Mouse (Mus musculus) CH12.LX (cell line): ENCODE measurements at regions not wholly inside any gene's neighbourhood (a gene's known extent, or its start where the extent isn't known, plus 50 kb on each side); places are given as distances from the start of the nearest gene placed in this dataset.

Experiments used
- DNase-seq: peaks from one replicate; pipeline ENCODE4 v3.0.0-alpha.2; 2013; ENCODE audit errors: extremely low read depth
- H3K27ac ChIP-seq: 2 replicates; pipeline ENCODE4 v1.5.1; 2012; ENCODE audit warnings: low read depth, mild to moderate bottlenecking, control low read depth, moderate library complexity; ENCODE audit not compliant: insufficient read depth
- H3K27me3 ChIP-seq: replicated peaks from 2 replicates; pipeline ENCODE3; 2012; ENCODE audit warnings: inconsistent platforms
- H3K36me3 ChIP-seq, 2 experiments: replicated peaks in 1 of 2; 2 replicates each; pipeline versions ENCODE3 to v1.6.1; 2012; ENCODE audit warnings: inconsistent platforms in 1 of 2, low read length in 1 of 2, mild to moderate bottlenecking in 1 of 2, mixed read lengths in 1 of 2, moderate library complexity in 1 of 2; ENCODE audit not compliant: control insufficient read depth in 1 of 2, insufficient read depth in 1 of 2
- H3K4me1 ChIP-seq, 2 experiments: 2 replicates each; pipeline ENCODE4 v1.6.1; 2012; ENCODE audit warnings: inconsistent platforms in 1 of 2, moderate library complexity in 1 of 2; ENCODE audit not compliant: insufficient read depth in 2 of 2, control insufficient read depth in 1 of 2
- H3K4me2 ChIP-seq: 2 replicates; pipeline ENCODE4 v1.6.1; 2012; ENCODE audit warnings: low read depth, mild to moderate bottlenecking, control low read depth; ENCODE audit not compliant: poor library complexity, insufficient read depth, severe bottlenecking
- H3K4me3 ChIP-seq, 3 experiments: fragments of 150-350 bp in 1 of 3; sonication (generic) in 1 of 3; replicated peaks in 1 of 3; 2 replicates each; pipeline versions ENCODE3 to v1.5.1; 2011 to 2012; ENCODE audit warnings: low read depth in 2 of 3, low read length in 2 of 3, mild to moderate bottlenecking in 2 of 3, moderate library complexity in 2 of 3, control low read depth in 1 of 3, improper control_type of control experiment in 1 of 3, inconsistent platforms in 1 of 3, mixed read lengths in 1 of 3; ENCODE audit not compliant: poor library complexity in 1 of 3
- H3K79me2 ChIP-seq: replicated peaks from 2 replicates; pipeline ENCODE4 v1.6.1; 2012; ENCODE audit warnings: mild to moderate bottlenecking, moderate library complexity; ENCODE audit not compliant: control insufficient read depth, poor library complexity, insufficient read depth, severe bottlenecking; ENCODE audit errors: extremely low read depth
- H3K9ac ChIP-seq: 2 replicates; pipeline ENCODE4 v1.6.1; 2012; ENCODE audit warnings: low read depth, mild to moderate bottlenecking, control low read depth, moderate library complexity; ENCODE audit not compliant: insufficient read depth
- H3K9me3 ChIP-seq: replicated peaks from 2 replicates; pipeline ENCODE3; 2012; ENCODE audit warnings: low read length, inconsistent platforms, mixed read lengths
- BHLHE40 ChIP-seq: IDR thresholded peaks from 2 replicates; pipeline ENCODE4 v1.6.1; 2011; ENCODE audit warnings: mild to moderate bottlenecking, low read depth, low read length, improper control_type of control experiment
- CHD2 ChIP-seq: IDR thresholded peaks from 2 replicates; pipeline ENCODE4 v1.6.1; 2011; ENCODE audit warnings: low read length, improper control_type of control experiment
- E2F4 ChIP-seq: IDR thresholded peaks from 2 replicates; pipeline ENCODE4 v1.6.1; 2011; ENCODE audit warnings: low read depth, low read length, improper control_type of control experiment; ENCODE audit not compliant: insufficient replicate concordance
- ELF1 ChIP-seq: IDR thresholded peaks from 2 replicates; pipeline ENCODE4 v1.6.1; 2014; ENCODE audit warnings: low read depth, mild to moderate bottlenecking, inconsistent platforms, low read length, improper control_type of control experiment
- EP300 ChIP-seq: IDR thresholded peaks from 2 replicates; pipeline ENCODE4 v1.6.1; 2011; ENCODE audit warnings: low read length, improper control_type of control experiment
- JUND ChIP-seq: conservative IDR thresholded peaks from 2 replicates; pipeline ENCODE4 v1.6.1; 2011; ENCODE audit warnings: low read depth, low read length, improper control_type of control experiment
- MAX ChIP-seq: IDR thresholded peaks from 2 replicates; pipeline ENCODE4 v1.6.1; 2011; ENCODE audit warnings: low read length, improper control_type of control experiment
- MAZ ChIP-seq: IDR thresholded peaks from 2 replicates; pipeline ENCODE4 v1.6.1; 2012; ENCODE audit warnings: low read depth, mild to moderate bottlenecking, inconsistent platforms, low read length, improper control_type of control experiment, moderate library complexity
- MXI1 ChIP-seq: IDR thresholded peaks from 2 replicates; pipeline ENCODE4 v1.6.1; 2011; ENCODE audit warnings: mild to moderate bottlenecking, low read depth, low read length, improper control_type of control experiment
- NRF1 ChIP-seq: IDR thresholded peaks from 2 replicates; pipeline ENCODE4 v1.6.1; 2014; ENCODE audit warnings: low read depth, mild to moderate bottlenecking, inconsistent platforms, low read length, improper control_type of control experiment, moderate library complexity
- PAX5 ChIP-seq: IDR thresholded peaks from 2 replicates; pipeline ENCODE4 v1.6.1; 2012; ENCODE audit warnings: low read length, inconsistent platforms, mixed read lengths
- POLR2A ChIP-seq: IDR thresholded peaks from 2 replicates; pipeline ENCODE4 v1.6.1; 2011; ENCODE audit warnings: low read depth, mild to moderate bottlenecking, improper control_type of control experiment, low read length
- RCOR1 ChIP-seq: conservative IDR thresholded peaks from 2 replicates; pipeline ENCODE4 v1.6.1; 2012; ENCODE audit warnings: low read depth, mild to moderate bottlenecking, inconsistent platforms, low read length, improper control_type of control experiment
- SIN3A ChIP-seq: IDR thresholded peaks from 2 replicates; pipeline ENCODE4 v1.6.1; 2012; ENCODE audit warnings: low read length, improper control_type of control experiment, inconsistent platforms
- SMC3 ChIP-seq: IDR thresholded peaks from 2 replicates; pipeline ENCODE4 v1.6.1; 2011; ENCODE audit warnings: low read depth, low read length, improper control_type of control experiment
- TCF12 ChIP-seq: IDR thresholded peaks from 2 replicates; pipeline ENCODE4 v1.6.1; 2014; ENCODE audit warnings: low read depth, mild to moderate bottlenecking, inconsistent platforms, low read length, improper control_type of control experiment
- UBTF ChIP-seq: IDR thresholded peaks from 2 replicates; pipeline ENCODE4 v1.6.1; 2012; ENCODE audit warnings: low read depth, mild to moderate bottlenecking, inconsistent platforms, low read length, improper control_type of control experiment, moderate library complexity
- USF2 ChIP-seq: conservative IDR thresholded peaks from 2 replicates; pipeline ENCODE4 v1.6.1; 2011; ENCODE audit warnings: low read depth, low read length, improper control_type of control experiment
- ZC3H11A ChIP-seq: IDR thresholded peaks from 2 replicates; pipeline ENCODE4 v1.6.1; 2012; ENCODE audit warnings: low read depth, mild to moderate bottlenecking, inconsistent platforms, low read length, improper control_type of control experiment
- ZMIZ1 ChIP-seq: IDR thresholded peaks from 2 replicates; pipeline ENCODE4 v1.6.1; 2012; ENCODE audit warnings: low read depth, mild to moderate bottlenecking, inconsistent platforms, low read length, improper control_type of control experiment
- ZNF384 ChIP-seq: IDR thresholded peaks from 2 replicates; pipeline ENCODE4 v1.6.1; 2012; ENCODE audit warnings: low read depth, low read length, improper control_type of control experiment, inconsistent platforms
- dilution Hi-C: fragments of 300-500 bp; cut with MboI; formaldehyde crosslinking; loops from 2 replicates; pipeline ENCODE4 v1.14.3; 2020; ENCODE audit warnings: low sequenced_read_pairs; ENCODE audit not compliant: extremely low pct_unique_long_range_greater_than_20kb, extremely low pct_ligation_motif_present
- in situ Hi-C: fragments of 300-500 bp; cut with MboI; formaldehyde crosslinking; loops from 3 replicates; pipeline ENCODE4 v1.14.3; 2019; ENCODE audit warnings: low sequenced_read_pairs, low pct_ligation_motif_present, low pct_unique_long_range_greater_than_20kb, mixed read lengths

- Histone ChIP-seq H3K79me2 (no peaks in the 10 kb centered on the region), H3K9me3 (no peaks in the 10 kb centered on the region), H3K36me3 (no peaks in the 10 kb centered on the region), H3K27ac (no peak overlapping the region), H3K9ac (no peak overlapping the region), H3K27me3 (peaks cover 84% of the 10 kb centered on the region), H3K4me3 (no peak overlapping the region), H3K4me2 (no peak overlapping the region), H3K4me1 (no peaks in the 10 kb centered on the region)
- no peak for DNase-seq
- in situ Hi-C loops (no loop called here), dilution Hi-C loops (no loop called here)
- no peak for TF ChIP-seq ZC3H11A
- no peak for TF ChIP-seq ELF1
- TF ChIP-seq POLR2A = no peak
- TF ChIP-seq NRF1 = no peak
- TF ChIP-seq UBTF = no peak
- TF ChIP-seq ZMIZ1 = no peak
- TF ChIP-seq TCF12 = no peak
- no peak for TF ChIP-seq MAZ
- no peak for TF ChIP-seq MAX
- no peak for TF ChIP-seq SIN3A
Observed at GRCm38 (mm10) chr7:136607278-136608120, 286.9 kb upstream of the Mgmt start.

GRCm38 (mm10) chr7:136613496-136613895, 280.9 kb upstream of the Mgmt start:
- in situ Hi-C loops = no loop called here
- H3K9me3 ChIP-seq = peaks cover 2% of the 10 kb centered on the region
- H3K4me1 ChIP-seq = no peaks in the 10 kb centered on the region
- no peak overlapping the region for H3K4me3 ChIP-seq
- DNase-seq = no peak
- H3K4me2 ChIP-seq = no peak overlapping the region
- no peaks in the 10 kb centered on the region for H3K36me3 ChIP-seq
- TF ChIP-seq EP300 = no peak
- TF ChIP-seq RCOR1 = no peak
- no peak for TF ChIP-seq MXI1
- no peak for TF ChIP-seq MAZ
- TF ChIP-seq UBTF = no peak
- TF ChIP-seq CHD2 = no peak
- no peak for TF ChIP-seq E2F4
- no peak for TF ChIP-seq JUND
- no peak for TF ChIP-seq TCF12
- no peak for TF ChIP-seq PAX5
- no peak for TF ChIP-seq BHLHE40
- no peak for TF ChIP-seq USF2
- TF ChIP-seq ZNF384 = no peak
- no peak for TF ChIP-seq ZC3H11A
- TF ChIP-seq SMC3 = no peak
- H3K27ac ChIP-seq = no peak overlapping the region
- dilution Hi-C loops = no loop called here
- peaks cover 80% of the 10 kb centered on the region for H3K27me3 ChIP-seq
- H3K79me2 ChIP-seq = no peaks in the 10 kb centered on the region
- no peak overlapping the region for H3K9ac ChIP-seq
